Mouse (Mus musculus): ENCODE data around the gene 9130019O22Rik.

The 9130019O22Rik gene

GRCm38 (mm10) chr7:127337636-127338035 is 49.3 kb downstream of the 9130019O22Rik start:
- DNase-seq: no peak

GRCm38 (mm10) chr7:127335604-127336003 is 51.4 kb downstream of the 9130019O22Rik start:
- no peak for DNase-seq

GRCm38 (mm10) chr7:127333240-127333639 is 53.7 kb downstream of the 9130019O22Rik start:
- no peak for DNase-seq

Data from spleen, adult 18-20 months (tissue).